Mouse (Mus musculus) ZHBTc4 (cell line): ENCODE measurements around the gene Rnase1.
A peak's percentile ranks its signal among the peaks of the same experiment; 100 is the strongest.

Experiments
- DNase-seq: peaks from one replicate; pipeline ENCODE4 v3.0.0-alpha.2; 2011; ENCODE audit warnings: low read depth, low spot score

Gene Rnase1

GRCm38 (mm10) chr14:51140342-51140741, 6.2 kb downstream of the Rnase1 start:
- no peak for DNase-seq

GRCm38 (mm10) chr14:51132372-51132771, 14.2 kb downstream of the Rnase1 start:
- DNase-seq: no peak

GRCm38 (mm10) chr14:51131086-51131815, 15.3 kb downstream of the Rnase1 start:
- DNase-seq: no peak

GRCm38 (mm10) chr14:51130315-51130940, 16.2 kb downstream of the Rnase1 start:
- DNase-seq: no peak

GRCm38 (mm10) chr14:51129624-51129975, 17.0 kb downstream of the Rnase1 start:
- no peak for DNase-seq

- DNase-seq: no peak
Observed at GRCm38 (mm10) chr14:51128775-51129623, 17.6 kb downstream of the Rnase1 start.

GRCm38 (mm10) chr14:51127648-51128258, 18.8 kb downstream of the Rnase1 start:
- DNase-seq: no peak

- DNase-seq: no peak
Observed at GRCm38 (mm10) chr14:51125684-51126083, 20.9 kb downstream of the Rnase1 start.

GRCm38 (mm10) chr14:51113916-51114560, 32.5 kb downstream of the Rnase1 start, which contains the start of gene Eddm3b:
TSS of gene Eddm3b (plus strand) at chr14:51114426.
- no peak for DNase-seq

- no peak for DNase-seq
Observed at GRCm38 (mm10) chr14:51113476-51113875, 33.1 kb downstream of the Rnase1 start.

- DNase-seq: no peak
Observed at GRCm38 (mm10) chr14:51111966-51112365, 34.6 kb downstream of the Rnase1 start.

GRCm38 (mm10) chr14:51106449-51106967, 40.1 kb downstream of the Rnase1 start:
- no peak for DNase-seq

GRCm38 (mm10) chr14:51104366-51104765, 42.2 kb downstream of the Rnase1 start:
- no peak for DNase-seq

- peak; percentile 65 for DNase-seq
Observed at GRCm38 (mm10) chr14:51103217-51103616, 43.4 kb downstream of the Rnase1 start.

- no peak for DNase-seq
Observed at GRCm38 (mm10) chr14:51101284-51101683, 45.3 kb downstream of the Rnase1 start.

GRCm38 (mm10) chr14:51098921-51099320, 47.7 kb downstream of the Rnase1 start:
- no peak for DNase-seq

- DNase-seq: peak; percentile 70
Observed at GRCm38 (mm10) chr14:51098300-51098699, 48.3 kb downstream of the Rnase1 start.

- no peak for DNase-seq
Observed at GRCm38 (mm10) chr14:51095736-51096524, 50.7 kb downstream of the Rnase1 start.
